Mouse (Mus musculus) layer of hippocampus, adult 9-11 months (tissue): Measurements from ENCODE around the gene Slc35c2.

Source experiments
- DNase-seq: peaks from one replicate; pipeline ENCODE4 v3.0.0; 2022

Gene Slc35c2

DNA sequence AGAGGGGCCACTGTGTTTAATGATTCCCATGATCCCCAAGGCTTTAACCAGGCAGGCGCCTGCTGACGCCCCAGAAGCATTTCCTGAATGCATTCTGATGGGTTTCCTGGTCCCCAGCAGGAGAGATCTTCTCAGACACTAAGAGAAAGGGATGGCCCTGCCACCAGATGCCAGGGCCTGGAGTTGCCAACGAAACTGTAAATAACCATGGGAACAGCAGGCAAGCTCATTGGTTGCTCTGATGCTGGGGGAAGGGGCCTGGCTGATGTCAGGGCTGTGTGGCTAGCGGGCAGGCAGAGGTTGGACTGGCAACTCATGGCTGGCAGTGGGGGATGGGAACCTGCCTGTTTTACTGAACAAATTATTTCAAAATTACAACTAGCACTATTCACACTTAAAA is 14.1 kb downstream of the Slc35c2 start:
- no peak for DNase-seq

- no peak for DNase-seq
Measured at GRCm38 (mm10) chr2:165271326-165271725, 16.3 kb downstream of the Slc35c2 start.

DNA sequence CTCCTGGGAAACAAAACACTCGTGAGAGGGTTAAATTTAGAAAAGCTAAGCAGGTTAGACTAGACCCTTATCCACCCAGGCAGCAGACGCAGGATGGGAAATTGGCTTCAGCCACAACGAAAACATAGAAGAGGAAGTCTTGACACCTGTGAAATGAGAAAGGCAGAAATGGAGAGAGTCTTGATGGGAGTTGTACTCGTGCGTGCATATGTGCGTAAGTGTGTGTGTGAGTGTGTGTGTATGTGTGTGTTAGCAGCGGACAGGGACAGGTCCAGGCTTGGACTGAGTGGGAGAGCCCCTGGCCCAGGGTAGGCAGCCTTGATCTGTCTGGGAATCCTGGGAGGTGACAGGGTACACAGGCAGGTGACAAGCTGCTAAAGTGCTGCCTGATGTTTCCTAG is 16.8 kb downstream of the Slc35c2 start:
- DNase-seq: no peak

DNA sequence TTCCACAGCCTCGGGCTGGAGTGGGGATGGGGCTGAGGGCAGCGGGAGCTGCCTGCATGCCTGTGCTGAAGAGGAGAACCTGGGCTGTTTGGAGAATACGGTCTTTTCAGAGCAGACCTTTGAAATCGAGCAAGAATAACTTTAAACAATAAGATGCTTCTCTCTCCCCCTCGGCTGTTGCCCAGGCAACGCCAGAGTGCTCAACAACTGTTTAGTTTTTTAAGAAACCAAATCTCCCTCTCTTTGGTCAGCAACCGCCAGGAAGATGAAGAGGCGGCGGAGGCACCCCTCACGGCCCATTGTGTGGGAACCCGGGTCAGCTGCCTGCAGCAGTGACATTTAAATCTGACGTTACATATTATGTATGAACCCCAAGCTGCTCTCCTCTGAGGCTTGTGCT is 20.9 kb downstream of the Slc35c2 start:
- DNase-seq: no peak

GRCm38 (mm10) chr2:165263861-165264260 is 23.8 kb downstream of the Slc35c2 start:
- no peak for DNase-seq

- DNase-seq: no peak
Measured at GRCm38 (mm10) chr2:165262274-165262990, 25.2 kb downstream of the Slc35c2 start.

GRCm38 (mm10) chr2:165259859-165260258 is 27.8 kb downstream of the Slc35c2 start:
- no peak for DNase-seq

- no peak for DNase-seq
Measured at GRCm38 (mm10) chr2:165258321-165258720, 29.3 kb downstream of the Slc35c2 start.

- no peak for DNase-seq
Measured at GRCm38 (mm10) chr2:165257151-165257834, 30.4 kb downstream of the Slc35c2 start.

GRCm38 (mm10) chr2:165256213-165256612 is 31.5 kb downstream of the Slc35c2 start:
- DNase-seq: no peak

DNA sequence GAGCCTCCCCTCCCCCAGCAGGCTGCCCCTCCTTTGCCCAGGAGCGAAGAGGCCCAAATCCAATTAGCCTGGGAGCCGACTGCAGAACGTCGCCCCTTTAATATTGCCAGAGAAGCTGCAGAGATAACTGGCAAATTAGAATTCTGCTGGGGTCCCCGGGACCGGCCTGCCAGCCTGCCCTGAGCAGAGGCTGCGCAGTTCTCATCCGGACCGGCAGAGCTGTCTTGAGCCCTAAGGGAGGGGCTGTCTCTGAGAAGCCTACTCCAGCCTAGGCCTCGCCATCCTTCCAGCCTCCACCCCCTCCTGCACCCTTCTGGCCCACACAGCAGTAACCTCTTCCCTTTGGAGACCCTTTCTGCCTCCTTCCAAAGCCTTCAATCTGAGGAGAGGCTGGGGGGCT is 33.8 kb downstream of the Slc35c2 start:
- DNase-seq: no peak

GRCm38 (mm10) chr2:165253269-165253668 is 34.4 kb downstream of the Slc35c2 start:
- DNase-seq: no peak

DNA sequence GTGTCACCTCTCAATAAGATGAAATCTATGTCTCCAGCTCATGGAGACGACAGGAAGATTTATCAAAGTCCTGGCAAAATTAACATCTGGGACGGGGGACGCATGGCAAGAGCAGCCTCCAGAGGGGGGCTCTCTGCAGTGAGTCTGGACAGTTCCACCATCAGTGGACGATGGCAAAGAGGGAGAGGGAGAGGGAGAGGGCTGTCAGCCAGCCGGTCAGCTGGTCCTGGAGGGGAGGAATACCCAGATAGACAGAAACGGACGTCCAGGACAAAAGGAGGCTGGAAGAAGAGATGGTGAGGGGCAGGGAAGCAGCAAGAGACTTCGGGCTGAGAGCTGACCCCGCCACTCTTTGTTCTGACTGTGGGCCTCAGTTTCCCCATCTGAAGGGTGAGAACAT is 34.9 kb downstream of the Slc35c2 start:
- no peak for DNase-seq

DNA sequence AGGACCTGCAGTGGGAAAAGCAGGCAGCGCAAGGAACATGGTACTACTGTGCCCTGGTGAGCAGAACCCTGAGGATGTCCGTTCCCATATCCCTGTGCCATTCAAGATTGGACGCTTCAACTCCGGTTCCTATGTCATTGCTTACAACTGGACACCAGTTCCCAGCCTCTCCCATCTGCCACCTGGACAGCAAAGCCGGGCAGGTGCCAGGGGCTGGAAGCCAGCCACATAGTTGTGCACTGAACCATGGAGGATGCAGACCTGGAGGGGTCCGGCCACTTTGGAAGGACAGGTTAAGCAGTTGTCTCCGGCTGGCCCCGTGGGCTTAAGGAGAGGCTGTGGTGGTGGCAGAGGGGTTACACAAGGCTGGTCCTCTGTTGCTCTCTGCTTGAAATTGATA is 35.3 kb downstream of the Slc35c2 start:
- no peak for DNase-seq

GRCm38 (mm10) chr2:165250903-165251302 is 36.8 kb downstream of the Slc35c2 start:
- no peak for DNase-seq

DNA sequence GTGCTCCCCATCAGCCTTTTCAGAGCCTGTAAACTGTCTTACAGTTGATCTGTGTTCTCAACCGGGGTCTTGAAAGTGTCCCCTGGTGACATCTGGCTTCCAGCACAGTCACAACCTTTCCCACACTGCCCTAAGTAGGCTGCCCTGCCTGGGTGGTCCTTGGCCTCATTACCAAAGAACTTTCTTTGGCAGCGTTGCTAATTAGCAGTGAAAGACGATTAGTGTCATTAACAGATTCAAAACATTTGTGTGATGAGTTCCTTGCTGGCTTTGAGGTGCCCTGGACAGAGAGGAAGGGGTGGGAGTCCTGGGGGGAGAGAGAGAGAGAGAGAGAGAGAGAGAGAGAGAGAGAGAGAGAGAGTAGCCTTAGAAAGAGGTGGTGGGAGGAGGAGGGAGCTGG is 38.7 kb downstream of the Slc35c2 start:
- no peak for DNase-seq

GRCm38 (mm10) chr2:165246349-165246748 is 41.3 kb downstream of the Slc35c2 start:
- no peak for DNase-seq

GRCm38 (mm10) chr2:165243122-165243720 is 44.4 kb downstream of the Slc35c2 start:
- DNase-seq: no peak

GRCm38 (mm10) chr2:165242575-165242974 is 45.1 kb downstream of the Slc35c2 start:
- DNase-seq: no peak

- DNase-seq: no peak
Measured at GRCm38 (mm10) chr2:165241786-165242185, 45.9 kb downstream of the Slc35c2 start.

DNA sequence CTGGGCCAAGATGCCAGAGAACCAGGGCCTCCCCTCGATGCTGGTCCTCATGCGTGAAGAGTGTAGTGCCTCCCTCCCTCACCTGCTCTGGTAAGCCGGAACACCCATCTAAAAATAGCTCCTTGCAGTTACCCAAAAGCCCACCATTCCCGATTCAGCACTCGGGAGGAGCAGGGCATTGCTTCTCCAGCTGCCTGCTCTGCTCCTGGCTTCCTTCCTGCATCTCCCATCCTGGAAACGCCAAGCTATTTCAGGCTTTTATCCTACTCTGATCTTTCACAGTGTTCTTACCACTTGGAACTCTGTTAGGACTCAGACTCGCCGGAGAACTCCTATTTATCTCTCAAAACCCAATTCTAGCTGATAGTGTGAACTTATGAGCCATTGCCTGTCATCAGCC is 47.3 kb downstream of the Slc35c2 start:
- no peak for DNase-seq

GRCm38 (mm10) chr2:165239533-165240144 is 48.0 kb downstream of the Slc35c2 start:
- DNase-seq: no peak

DNA sequence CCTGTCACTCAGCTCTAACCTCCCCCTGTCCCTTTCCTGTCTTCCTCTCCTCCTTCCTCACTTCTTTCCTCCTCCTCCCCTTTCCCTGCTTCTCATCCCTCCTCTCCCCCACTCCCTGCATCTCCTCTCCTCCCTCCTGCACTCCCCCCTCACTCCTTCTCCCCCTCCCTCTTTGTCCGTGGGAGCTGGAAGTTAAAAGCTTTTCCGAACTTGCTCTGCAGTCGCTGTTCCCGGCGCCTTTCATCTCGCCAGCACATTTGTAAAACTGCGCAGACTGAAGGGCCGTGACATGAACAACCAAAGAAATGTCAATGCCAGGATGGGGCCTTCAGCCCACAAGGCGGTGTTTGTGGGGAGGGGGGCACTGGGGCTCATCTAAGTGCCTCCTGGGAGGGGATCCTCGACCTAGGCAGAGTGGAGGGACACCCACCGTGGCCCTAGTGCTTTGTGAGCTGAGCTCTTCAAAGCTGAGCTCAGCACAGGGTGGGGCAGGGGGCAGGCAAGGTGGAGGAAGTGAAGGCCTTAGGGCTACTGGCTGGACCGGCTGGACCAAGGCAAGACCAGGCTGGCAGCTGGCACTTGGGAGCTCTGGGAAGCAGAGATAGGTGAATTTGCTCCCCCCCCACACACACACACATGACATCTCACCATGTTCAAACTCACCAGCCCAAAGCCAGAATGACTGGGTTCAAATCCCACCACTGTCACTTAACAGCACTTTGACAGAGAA is 49.1 kb downstream of the Slc35c2 start:
- DNase-seq: no peak
